Mouse (Mus musculus) olfactory bulb, adult 2 months (tissue): ENCODE measurements around the gene Trim27. TPM values are rescaled to one million over a fixed set of nuclear protein-coding genes. Genes with fewer than 3 reads are reported as not detected.
A peak's percentile ranks its signal among the peaks of the same experiment; 100 is the strongest.

ENCODE experiments used
- H3K27ac ChIP-seq: fragments of 200-500 bp; 2 replicates; pipeline ENCODE4 v1.5.1; 2012; ENCODE audit warnings: low read depth, low read length; ENCODE audit not compliant: insufficient read depth
- H3K4me1 ChIP-seq: fragments of 200-500 bp; 2 replicates; pipeline ENCODE4 v1.6.1; 2012; ENCODE audit warnings: low read length; ENCODE audit not compliant: control insufficient read depth, insufficient read depth
- H3K4me3 ChIP-seq: fragments of 200-500 bp; 2 replicates; pipeline ENCODE4 v1.5.1; 2012; ENCODE audit warnings: mild to moderate bottlenecking, low read depth, low read length, moderate library complexity; ENCODE audit not compliant: insufficient read depth
- CTCF ChIP-seq: fragments of 200-500 bp; IDR thresholded peaks from 2 replicates; pipeline ENCODE4 v1.5.1; 2012; ENCODE audit warnings: low read depth, mild to moderate bottlenecking, low read length, moderate library complexity; ENCODE audit not compliant: insufficient read depth
- POLR2A ChIP-seq: fragments of 200-500 bp; IDR thresholded peaks from 2 replicates; pipeline ENCODE4 v1.6.1; 2012; ENCODE audit warnings: mild to moderate bottlenecking, low read depth, low read length, moderate library complexity; ENCODE audit not compliant: insufficient read depth
- WGBS: fragments of 180-500 bp; shearing (Covaris S2); methylation state at CpG from one replicate; pipeline ENCODE4 v1.1.7; 2018; 5-methylcytosine and 5-hydroxymethylcytosine counted together
- polyA plus RNA-seq: library from polyadenylated mRNA; stranded (reverse); fragments of >200 nt; gene quantifications from 2 replicates; pipeline ENCODE4 v1.2.4, GENCODE M21; 2012; ENCODE audit warnings: low replicate concordance; ENCODE audit not compliant: missing spikeins, insufficient read depth, insufficient read length

Trim27 gene
- polyA plus RNA-seq, 1 experiment = not detected

DNA sequence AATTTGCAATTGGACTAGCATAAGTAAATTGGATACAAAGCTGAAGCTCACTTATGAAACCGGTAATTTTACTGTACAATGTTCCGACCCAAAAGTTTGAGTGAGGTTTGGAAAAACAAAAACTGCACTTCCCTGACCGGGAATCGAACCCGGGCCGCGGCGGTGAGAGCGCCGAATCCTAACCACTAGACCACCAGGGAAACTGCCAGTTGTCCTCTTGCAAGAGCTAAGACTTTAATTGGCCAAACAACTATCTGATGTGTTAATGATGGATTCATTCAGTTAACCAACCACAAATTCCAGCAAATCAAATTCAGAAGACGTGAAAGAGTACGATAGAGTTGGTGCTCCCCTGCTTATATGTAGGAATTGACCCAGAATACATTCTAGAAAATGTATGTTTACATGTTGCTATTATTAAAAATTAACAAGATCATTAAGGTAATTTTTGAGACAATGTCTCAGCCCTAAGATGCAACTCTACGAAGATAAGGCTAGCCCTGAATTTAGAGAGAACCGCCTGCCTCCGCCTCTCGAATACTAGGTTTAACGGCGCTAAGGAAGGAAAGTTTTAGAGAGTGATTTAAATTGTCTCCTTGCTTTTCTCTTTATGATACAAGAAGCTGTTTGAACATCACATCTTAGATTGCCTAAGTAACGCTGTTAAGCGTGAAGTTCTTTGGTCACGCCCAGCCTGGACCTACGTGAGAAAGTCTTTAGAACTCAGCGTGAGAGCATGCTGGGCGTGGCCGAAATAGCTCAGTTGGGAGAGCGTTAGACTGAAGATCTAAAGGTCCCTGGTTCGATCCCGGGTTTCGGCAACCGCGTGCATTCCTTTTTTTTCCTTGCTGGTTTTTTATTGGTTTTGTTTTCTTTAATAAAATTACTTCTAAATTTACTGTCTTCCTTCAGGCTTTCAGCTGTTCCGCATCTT is 18.3 kb upstream of the Trim27 start:
- Histone ChIP-seq H3K4me1 (no peaks in the 10 kb centered on the region), H3K4me3 (peak overlapping the region; percentile 33), H3K27ac (no peak overlapping the region)
- TF ChIP-seq POLR2A = no peak
- TF ChIP-seq CTCF = no peak
- WGBS = under 1% methylated on average over 32 of the region's 32 CpGs

DNA sequence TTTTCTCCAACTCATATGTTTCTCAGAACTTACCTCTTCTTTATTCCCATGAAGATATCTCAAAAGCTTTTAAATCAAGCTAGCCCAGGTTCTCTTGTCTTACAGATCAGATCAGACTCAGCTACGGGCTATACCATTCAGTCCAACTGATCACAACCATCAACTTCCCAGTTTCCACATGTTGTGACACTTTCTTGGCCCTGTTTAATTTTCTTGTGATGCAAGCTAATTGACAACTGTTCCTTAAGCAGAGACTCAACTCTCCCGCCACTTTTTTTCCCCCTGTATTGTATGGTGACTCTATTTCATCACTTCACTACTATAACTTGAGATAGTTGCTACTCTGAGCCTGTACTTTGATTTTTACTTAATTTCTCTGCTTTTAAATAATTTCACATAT is 17.7 kb upstream of the Trim27 start:
- no peak for TF ChIP-seq POLR2A
- 31% methylated on average over 2 of the region's 2 CpGs for WGBS
- Histone ChIP-seq H3K27ac (no peak overlapping the region), H3K4me1 (no peaks in the 10 kb centered on the region), H3K4me3 (no peak overlapping the region)

DNA sequence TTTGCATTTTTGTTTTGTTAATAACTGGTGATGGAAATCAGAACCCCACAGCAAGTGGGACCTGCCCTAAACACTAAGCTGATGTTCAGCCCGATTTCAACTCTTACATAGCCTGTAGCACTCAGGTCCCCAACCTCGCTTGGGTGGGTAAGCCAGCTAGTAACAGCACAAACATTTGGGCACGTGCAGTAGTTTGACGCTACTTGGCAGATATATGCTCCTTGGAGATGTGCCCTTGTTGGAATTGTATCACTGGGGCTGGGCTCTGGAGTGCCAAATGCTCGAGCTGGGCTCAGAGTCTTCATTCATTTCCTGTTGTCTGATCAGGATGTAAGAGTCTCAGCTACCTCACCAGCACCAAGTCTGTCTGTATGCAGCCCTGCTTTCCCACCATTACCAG is 16.7 kb upstream of the Trim27 start:
- Histone ChIP-seq H3K4me1 (no peaks in the 10 kb centered on the region), H3K27ac (no peak overlapping the region), H3K4me3 (no peak overlapping the region)
- WGBS = 63% methylated on average over 5 of the region's 5 CpGs
- TF ChIP-seq POLR2A (no peak), CTCF (no peak)

DNA sequence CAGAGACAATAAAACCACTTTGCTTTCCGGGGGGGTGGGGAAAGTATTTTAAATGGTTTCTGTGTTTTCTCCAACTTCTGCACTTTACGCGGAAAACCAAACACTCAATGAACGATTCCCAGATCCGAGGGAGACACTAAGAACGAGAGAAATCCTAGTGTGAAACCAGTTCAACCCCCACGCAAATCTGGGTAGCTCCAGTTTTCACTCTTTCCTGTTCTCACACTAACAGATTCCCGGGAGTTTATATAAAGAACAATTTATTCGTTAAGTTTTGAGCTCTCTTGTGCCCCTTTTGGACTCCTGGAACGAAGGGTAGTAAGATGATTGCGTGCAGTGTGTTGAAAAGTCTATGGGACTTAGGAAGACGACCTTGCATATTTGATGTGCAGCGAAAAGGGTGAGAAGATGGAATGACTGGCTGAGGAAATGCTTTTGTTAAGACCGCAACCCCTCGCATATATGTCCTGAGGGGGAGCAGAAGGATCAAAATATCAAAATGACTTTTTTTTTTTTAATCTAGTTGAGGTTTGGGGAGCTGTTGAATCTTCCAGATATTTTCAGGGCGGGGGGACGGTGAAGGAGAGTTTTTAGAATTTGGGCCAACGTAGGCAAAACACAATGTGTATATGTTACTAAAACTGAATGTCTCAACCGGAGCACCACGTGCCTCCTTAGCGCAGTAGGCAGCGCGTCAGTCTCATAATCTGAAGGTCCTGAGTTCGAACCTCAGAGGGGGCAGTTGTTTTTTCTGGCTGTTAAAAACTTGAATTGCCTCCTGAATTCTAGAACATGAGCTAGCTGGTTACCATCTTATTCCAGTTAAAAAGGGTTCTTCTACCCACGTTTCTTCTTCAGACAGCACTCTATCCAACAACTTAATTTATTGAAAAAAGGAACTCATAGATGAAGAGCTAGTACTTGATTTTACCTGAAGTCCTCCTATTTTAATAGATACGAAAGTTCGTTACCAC is 12.0 kb upstream of the Trim27 start:
- Histone ChIP-seq H3K4me1 (peaks cover 3% of the 10 kb centered on the region), H3K4me3 (peak overlapping the region; percentile 29; the same call in 1 of the 2 replicates), H3K27ac (peak overlapping the region; percentile 22; the same call in 1 of the 2 replicates)
- TF ChIP-seq CTCF (no peak), POLR2A (no peak)
- 1% methylated on average over 27 of the region's 27 CpGs for WGBS

DNA sequence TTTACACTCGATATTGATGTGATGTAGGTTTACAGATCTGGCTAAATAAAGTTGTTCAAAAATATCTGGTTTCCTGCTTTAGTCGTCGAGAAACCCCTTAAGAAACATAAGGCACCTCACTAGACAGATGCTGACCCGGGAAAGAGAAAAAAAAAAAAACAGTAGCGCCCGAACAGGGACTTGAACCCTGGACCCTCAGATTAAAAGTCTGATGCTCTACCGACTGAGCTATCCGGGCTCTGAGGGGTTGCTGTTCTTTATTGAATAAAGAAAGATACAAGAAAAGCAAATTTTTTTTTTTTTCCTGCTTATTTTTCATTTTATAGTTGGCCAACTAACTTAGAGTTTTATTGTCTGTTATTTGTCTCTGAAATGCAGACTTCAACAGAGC is 11.3 kb upstream of the Trim27 start:
- 0% methylated on average over 8 of the region's 8 CpGs for WGBS
- peaks cover 3% of the 10 kb centered on the region for H3K4me1 ChIP-seq
- H3K4me3 ChIP-seq = 0 out of 2 replicates have a peak overlapping the region, but pooled peaks have one; percentile 57
- TF ChIP-seq POLR2A (no peak), CTCF (no peak)
- H3K27ac ChIP-seq = no peak overlapping the region

DNA sequence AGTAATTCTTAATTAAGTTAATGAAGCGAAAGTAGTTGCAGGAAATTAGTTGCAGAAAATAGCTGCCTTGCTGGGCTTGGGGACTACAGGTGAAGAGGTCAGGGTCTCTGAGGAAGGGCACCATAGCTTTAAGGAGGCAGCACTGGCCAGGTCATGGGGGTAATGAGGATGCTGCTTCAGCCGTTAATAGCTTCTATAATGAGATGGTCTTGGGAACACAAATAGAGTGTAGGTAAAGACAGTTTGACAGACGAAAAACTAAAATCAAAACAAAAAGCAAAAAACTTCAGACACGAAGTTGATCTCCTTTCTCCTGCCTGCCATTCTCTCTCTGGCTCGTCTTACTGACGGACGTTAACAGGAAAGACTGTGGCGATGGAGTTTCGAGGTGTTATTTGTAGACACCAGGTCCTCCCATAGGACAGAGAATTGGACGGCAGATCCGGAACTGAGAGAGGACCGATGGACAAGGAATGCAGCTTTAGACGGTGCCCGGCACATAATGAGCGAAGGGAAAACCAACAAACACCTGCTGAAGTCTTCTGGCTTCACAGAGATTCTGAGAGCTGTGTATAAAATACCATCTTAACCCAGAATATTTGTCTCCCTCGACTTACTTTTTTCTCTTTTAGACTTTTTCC is 10.8 kb upstream of the Trim27 start:
- peaks cover 3% of the 10 kb centered on the region for H3K4me1 ChIP-seq
- WGBS = under 1% methylated on average over 16 of the region's 16 CpGs
- H3K27ac ChIP-seq = no peak overlapping the region
- H3K4me3 ChIP-seq = peak overlapping the region; percentile 57
- TF ChIP-seq CTCF (no peak), POLR2A (no peak)

DNA sequence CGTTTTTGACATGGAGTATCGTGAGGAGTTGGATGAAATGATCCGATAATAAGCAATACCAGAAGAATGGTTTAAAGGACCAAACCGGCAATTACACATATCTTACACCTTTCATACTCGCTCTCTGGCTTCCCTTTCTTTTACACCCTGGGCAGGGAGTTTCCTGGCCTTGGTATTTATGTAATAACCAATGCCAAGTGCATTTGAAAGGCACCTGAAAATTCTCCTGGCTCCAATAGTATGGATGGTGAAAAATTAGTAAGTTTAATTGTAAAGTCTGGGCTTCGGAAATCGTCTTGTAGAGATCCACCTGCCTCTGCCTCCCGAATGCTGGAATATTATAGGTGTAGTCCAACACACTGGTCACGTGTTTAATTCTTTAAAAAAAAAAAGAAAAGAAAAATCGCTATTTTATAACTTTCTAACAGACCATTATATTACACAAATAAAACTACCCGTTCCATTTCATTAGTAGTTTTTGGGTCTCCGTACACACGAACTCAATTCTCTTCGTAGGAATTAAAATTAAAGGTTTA is 10.1 kb upstream of the Trim27 start:
- H3K27ac ChIP-seq = no peak overlapping the region
- under 1% methylated on average over 14 of the region's 14 CpGs for WGBS

DNA sequence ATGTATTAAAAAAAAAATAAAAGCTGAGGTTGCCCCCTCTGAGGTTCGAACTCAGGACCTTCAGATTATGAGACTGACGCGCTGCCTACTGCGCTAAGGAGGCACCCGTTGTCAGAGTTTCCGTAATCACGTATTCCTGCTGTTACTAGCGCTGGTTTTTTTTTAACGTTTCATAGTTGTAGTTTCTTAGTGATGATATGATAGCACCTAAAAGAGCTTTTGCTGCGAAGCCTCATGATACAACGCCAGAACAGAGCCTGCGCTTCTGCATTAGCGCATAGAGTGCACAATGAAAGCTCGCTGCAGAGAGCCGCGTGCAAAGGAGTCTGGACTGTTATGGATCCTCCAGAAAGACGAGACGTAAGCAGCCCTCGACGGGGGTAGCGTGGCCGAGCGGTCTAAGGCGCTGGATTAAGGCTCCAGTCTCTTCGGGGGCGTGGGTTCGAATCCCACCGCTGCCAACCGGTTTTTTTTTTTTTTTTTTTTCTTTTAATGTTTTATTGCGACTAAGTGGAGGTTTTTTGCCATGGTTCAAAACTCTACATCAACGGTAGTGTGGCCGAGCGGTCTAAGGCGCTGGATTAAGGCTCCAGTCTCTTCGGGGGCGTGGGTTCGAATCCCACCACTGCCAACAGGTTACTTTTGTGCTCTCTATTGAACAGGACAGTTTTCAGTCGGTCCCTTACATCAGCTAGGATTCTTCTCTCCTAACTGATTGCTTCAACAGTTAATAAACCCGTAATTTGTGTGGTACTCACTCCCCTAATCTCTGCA is 9.4 kb upstream of the Trim27 start:
- H3K27ac ChIP-seq = peak overlapping the region; percentile 65
- peak overlapping the region; percentile 50 for H3K4me3 ChIP-seq
- peaks cover 3% of the 10 kb centered on the region for H3K4me1 ChIP-seq
- TF ChIP-seq POLR2A = no peak
- TF ChIP-seq CTCF = no peak
- 2% methylated on average over 39 of the region's 39 CpGs for WGBS

More for the DNA sequence above, 10.1 kb upstream of the Trim27 start:
- H3K4me3 ChIP-seq = no peak overlapping the region
- TF ChIP-seq CTCF = no peak
- TF ChIP-seq POLR2A = no peak
- peaks cover 3% of the 10 kb centered on the region for H3K4me1 ChIP-seq
